Mouse (Mus musculus): ENCODE results near the gene Fntb.

GRCm38 (mm10) chr12:76920398-76920797 lies 155.0 kb downstream of the Fntb start:
- TF ChIP-seq POLR2A (IDR thresholded peaks at IDR 0.05; ENCODE audit: control insufficient read depth in 1 of 2, insufficient read depth in 1 of 2, low read depth in 1 of 2, low read length in 2 of 2, poor library complexity in 1 of 2) = no peak
- no peak for TF ChIP-seq USF1 (IDR thresholded peaks at IDR 0.05; ENCODE audit: low read depth, low read length)
- no peak for TF ChIP-seq CHD2 (IDR thresholded peaks at IDR 0.05; ENCODE audit: low read length)
- no peak for TF ChIP-seq E2F4 (IDR thresholded peaks at IDR 0.05; ENCODE audit: borderline replicate concordance, low read depth, low read length)
- no peak for TF ChIP-seq CTCF (IDR thresholded peaks at IDR 0.05 in 2 of 3, conservative IDR thresholded peaks at IDR 0.05 in 1 of 3; ENCODE audit: control insufficient read depth in 1 of 3, insufficient read depth in 1 of 3, low read depth in 2 of 3, low read length in 3 of 3, poor library complexity in 1 of 3, severe bottlenecking in 1 of 3)
- no peak for TF ChIP-seq CHD1 (IDR thresholded peaks at IDR 0.05; ENCODE audit: low read depth, low read length)
- TF ChIP-seq NRF1 (IDR thresholded peaks at IDR 0.05; ENCODE audit: insufficient read depth, low read depth, low read length, poor library complexity, severe bottlenecking) = no peak
- no peak for TF ChIP-seq ZNF384 (IDR thresholded peaks at IDR 0.05; ENCODE audit: low read depth, low read length)
